Mouse (Mus musculus): Measurements from ENCODE around the gene Svip. TPM values are rescaled to one million over a fixed set of nuclear protein-coding genes. Genes with fewer than 3 reads are reported as not detected.

Gene Svip
- total RNA-seq (2021) = 1 to 10 TPM; 7.8 to 9.2 TPM

- peak; percentile 87 for DNase-seq
Measured at GRCm38 (mm10) chr7:52005511-52006295, at the start of gene Svip. Svip (minus strand) TSS chr7:52006018.

GRCm38 (mm10) chr7:52037600-52038582, 32.1 kb upstream of the Svip start:
- peak; percentile 43 for DNase-seq

- no peak for DNase-seq
Measured at GRCm38 (mm10) chr7:52024050-52024626, 18.3 kb upstream of the Svip start.

- no peak for DNase-seq
Measured at GRCm38 (mm10) chr7:52022039-52022438, 16.2 kb upstream of the Svip start.

DNA sequence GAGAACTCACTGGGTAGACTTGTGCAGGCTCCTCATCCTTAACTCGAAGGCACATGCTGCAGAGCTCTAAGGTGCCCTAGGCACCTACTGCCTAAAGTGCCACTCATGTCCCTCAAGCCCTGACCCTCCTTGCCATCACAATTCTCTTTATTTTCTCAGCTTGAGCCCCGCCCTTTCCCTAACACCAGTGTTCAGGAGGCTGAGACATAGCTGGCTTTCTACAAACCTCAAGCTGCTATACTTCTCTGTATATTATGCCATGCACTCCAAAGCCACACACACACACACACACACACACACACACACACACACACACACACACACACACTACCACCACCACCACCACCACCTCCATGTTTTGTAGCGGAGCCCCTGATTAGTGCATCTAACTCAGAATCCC, 9.8 kb upstream of the Svip start, which contains the start of gene 1700015G11Rik:
1700015G11Rik (minus strand) TSS at position 101 of the 400 bp plus-strand sequence.
- no peak for DNase-seq

DNA sequence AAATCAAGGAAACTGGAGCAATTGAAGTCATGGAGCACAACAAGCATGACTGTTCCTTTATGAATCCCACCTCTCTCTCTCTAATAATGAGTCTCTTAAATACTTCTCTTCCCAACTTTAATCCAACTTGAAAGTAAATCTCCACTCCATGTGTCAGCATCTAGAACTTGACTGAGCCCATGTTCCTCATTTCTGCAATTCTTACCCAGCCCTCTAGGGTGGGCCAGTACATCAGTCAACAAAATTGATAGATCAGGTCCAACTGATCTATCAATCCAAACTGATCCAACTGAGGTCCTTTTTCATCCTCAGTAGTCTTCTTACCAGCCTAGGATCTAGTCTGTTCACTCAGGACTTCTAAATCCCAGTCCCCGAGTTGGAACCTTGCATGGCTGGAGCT, 9.4 kb upstream of the Svip start:
- no peak for DNase-seq

GRCm38 (mm10) chr7:52013457-52013856, 7.6 kb upstream of the Svip start:
- DNase-seq = no peak

GRCm38 (mm10) chr7:52007138-52007537, 1.3 kb upstream of the Svip start:
- no peak for DNase-seq

DNA sequence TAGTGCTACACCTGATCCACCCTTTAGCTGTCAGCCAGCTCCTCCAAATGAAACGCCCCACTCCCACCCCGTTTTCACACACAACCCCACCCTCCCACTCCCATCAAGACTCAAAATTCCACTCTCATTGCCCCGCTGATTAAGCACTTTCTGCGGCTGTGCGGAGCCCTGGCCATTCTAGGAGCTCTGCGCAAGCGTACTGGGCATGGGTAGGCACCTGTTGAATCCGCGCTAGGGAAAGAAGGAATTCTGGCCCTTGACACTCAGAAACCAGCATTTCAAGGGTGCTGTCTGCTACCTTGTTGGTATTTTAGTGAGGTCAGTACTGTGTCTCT, 445 bp upstream of the Svip start:
- DNase-seq = no peak

DNA sequence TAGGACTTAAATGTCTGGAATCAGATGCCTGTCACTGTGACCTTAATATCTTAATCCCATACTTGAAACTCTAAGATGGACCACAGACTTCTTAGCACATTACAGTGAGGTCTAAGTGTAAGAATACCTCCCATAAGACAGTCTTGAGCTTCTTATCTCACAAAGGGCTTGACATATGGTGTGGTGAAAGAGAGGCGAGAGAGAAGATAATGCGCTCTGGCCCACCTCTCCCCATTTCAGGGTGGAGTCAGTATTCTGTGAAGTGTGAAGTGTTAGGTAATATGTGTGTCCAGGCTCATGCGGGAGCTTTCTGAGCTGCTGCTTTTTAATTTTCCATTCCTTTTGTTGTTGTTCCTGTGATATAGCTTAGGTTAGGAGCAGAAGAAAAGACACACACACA, 14.8 kb downstream of the Svip start:
- no peak for DNase-seq

- DNase-seq = no peak
Measured at GRCm38 (mm10) chr7:51986909-51987308, 18.9 kb downstream of the Svip start.

DNA sequence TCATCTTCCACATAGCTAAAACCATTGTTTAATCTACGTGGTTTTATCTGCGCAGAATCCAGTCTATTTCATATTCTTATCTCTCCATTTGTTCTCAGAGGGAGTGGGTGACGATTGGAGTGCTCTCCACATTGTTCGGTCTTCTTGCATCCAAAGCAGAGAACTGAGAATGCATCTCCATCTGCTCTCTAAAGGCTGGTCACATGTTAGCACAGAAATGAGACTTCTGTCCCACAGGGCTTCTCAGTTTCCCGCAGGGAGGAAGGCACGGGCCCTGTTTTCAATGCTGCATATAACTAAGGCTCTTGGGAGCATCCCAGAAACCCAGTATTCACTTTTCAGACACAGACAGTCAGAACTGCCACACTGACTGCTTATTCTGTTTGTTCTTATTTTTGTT, 20.1 kb downstream of the Svip start:
- no peak for DNase-seq

- DNase-seq = no peak
Measured at GRCm38 (mm10) chr7:51982303-51982702, 23.5 kb downstream of the Svip start.

DNA sequence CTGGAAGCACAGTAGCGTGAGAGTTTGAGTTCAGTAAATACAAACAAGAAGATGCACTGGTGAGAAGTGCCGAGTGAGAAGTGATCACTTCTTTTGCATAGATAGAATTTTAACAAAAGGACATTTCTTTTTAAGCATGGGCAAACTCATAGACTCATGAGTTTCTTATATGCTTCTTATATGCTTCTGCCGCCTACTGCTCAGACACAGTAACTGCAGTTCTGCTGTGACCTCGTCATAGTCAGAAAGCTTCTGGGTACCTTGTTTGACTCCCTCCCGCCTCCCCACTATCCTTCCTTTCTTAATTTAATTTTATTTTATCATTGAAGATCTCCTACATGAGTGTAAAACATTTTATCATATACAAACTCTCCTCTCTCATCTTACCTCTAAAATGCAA, 26.5 kb downstream of the Svip start:
- DNase-seq = peak; percentile 14

- no peak for DNase-seq
Measured at GRCm38 (mm10) chr7:51975181-51975580, 30.6 kb downstream of the Svip start.

DNA sequence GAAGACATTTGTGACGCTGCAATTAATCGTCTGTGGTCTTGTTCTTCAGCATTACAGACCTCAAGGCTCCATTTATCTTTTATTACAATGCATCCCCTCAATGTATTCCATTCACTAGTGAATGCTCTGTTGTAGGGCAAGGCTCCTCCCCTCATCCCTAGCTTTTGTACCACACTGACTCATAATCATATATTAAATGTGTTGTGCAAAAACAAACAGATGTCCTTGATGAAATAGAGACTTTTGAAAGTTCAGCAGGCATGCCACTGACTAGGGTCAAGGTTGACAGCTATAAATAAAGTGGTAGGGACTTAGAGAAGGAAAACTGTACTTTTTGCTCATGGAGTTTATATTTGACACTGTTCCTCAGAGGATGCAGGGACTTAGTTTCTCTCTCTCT, 32.3 kb downstream of the Svip start:
- no peak for DNase-seq

DNA sequence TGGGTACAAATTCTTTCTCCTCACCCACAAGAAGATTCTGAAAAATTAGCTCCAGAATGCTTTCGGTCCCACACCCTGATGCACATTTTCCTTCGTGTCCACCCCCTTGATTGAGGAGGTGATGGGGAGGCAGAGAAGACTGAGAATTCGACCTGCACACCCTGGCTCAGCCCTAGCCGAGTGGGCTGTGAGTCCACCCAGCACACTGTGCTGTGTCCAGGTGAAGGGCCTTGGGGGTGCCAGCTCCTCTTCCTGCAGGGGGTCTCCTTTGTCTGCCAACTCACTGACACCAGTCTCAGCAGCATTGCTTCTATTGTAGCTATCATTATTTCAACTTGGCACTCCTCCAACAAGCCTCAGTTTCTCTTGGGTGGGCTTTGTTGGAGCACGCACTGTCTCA, 32.7 kb downstream of the Svip start:
- no peak for DNase-seq

DNA sequence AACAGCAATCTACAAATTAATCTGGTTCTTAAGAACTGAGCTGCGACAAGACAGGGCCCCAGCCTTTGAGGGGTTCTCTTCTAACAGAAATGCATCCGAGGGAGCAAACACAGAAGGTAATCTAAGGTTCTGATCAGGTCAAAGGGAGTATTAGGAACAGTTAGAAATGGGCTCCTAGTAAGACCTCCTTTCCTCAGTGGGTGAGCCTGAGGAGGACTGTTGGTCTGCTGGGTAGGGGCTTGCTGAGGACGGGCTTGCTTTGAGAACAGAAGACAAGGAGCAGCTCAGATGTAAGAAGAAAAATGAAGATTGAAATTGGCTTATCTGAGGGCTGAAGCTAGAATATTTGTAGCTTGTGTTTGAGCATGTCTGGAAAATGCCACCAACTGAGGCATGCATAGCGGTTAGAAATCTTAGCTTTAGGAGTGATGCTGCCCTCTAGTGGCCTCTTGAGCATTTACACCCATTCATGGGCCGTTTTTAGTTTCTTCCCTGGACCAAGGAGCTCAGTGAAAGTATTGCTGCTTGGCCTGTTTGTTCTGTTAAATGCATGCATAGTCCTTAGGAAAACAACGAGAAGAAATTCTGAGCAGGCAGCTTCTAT, 33.5 kb downstream of the Svip start:
- peak; percentile 34 for DNase-seq

- DNase-seq = no peak
Measured at GRCm38 (mm10) chr7:51969379-51969778, 36.4 kb downstream of the Svip start.

- DNase-seq = no peak
Measured at GRCm38 (mm10) chr7:51967581-51967980, 38.2 kb downstream of the Svip start.

DNA sequence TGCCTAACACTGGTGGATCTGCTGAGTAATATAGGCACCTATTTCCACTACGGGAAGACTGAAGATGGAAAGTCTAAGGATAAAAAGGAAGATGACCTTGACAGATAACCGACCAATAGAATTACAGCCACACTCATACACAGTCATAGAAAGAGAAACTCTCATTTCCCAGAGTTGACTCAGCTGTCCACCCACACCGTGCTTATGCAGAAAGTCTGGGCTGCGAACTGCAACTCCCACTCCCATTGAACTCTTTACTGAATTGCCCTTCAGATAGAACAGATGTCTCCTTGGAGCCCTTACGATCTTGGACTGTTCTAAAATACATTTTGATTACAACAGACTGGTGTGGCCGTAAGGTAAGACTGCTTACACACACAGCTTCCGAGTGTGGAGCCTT, 41.1 kb downstream of the Svip start:
- DNase-seq = no peak

GRCm38 (mm10) chr7:51962219-51962952, 43.4 kb downstream of the Svip start:
- no peak for DNase-seq
